Mouse (Mus musculus) 3134 (cell line): ENCODE results near the gene Snd1.

ENCODE experiments used
- DNase-seq: peaks from one replicate; pipeline ENCODE4 v3.0.0-alpha.2; 2011; ENCODE audit warnings: low spot score; ENCODE audit not compliant: insufficient read length; ENCODE audit errors: extremely low read depth

Snd1 gene

DNA sequence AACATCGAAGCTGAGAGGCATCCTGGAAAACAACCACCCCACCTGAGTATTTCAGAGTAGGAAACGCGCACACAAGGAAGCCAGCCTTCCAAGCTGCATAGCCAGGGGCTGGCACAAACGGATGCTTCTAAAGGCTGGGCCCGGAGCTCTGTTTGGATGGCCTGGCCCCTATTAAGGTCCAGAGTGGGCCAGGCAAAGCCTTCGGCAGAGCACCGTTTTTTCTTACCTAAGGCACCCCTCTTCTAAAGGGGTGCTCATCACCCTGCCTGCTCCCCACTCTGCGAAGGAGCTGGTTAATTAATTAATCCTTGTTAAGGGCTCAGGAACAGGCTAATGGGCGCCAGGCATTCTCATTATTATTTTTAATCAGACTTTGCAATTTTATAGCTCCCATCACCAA, 456.3 kb downstream of the Snd1 start:
- no peak for DNase-seq

DNA sequence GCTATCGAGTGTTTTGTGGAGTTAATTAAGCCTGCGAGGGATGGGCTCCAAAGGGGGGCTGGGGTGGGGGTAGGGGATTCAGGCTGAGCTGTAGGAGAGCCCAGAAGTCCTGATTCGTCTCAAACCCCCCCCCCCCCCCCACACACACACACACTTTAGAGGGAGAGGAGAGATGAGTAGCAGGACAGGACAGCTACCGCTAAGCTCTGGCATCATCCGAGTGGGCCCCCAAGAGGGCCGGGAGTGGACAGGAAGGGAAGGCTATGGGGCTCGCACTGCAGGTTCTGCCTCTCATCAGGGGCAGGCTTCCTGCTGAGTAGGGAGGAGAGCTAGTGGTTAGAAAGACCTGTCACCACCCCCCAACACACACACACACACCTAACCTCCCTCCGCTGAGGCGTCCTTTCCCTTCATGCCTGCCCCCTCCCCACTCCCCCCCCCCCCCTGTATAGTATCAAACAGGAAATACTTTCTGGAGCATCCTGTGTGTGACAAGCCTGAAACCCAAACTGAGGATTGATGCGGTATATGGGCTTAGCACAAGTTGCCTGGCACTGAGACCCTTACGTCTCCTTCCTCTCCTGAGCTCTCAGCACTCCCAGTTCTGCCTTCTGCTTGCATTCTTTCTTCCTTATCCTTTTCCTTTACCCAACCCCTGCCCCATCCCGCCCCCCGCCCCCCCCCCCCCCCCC, 456.8 kb downstream of the Snd1 start:
- DNase-seq = no peak

DNA sequence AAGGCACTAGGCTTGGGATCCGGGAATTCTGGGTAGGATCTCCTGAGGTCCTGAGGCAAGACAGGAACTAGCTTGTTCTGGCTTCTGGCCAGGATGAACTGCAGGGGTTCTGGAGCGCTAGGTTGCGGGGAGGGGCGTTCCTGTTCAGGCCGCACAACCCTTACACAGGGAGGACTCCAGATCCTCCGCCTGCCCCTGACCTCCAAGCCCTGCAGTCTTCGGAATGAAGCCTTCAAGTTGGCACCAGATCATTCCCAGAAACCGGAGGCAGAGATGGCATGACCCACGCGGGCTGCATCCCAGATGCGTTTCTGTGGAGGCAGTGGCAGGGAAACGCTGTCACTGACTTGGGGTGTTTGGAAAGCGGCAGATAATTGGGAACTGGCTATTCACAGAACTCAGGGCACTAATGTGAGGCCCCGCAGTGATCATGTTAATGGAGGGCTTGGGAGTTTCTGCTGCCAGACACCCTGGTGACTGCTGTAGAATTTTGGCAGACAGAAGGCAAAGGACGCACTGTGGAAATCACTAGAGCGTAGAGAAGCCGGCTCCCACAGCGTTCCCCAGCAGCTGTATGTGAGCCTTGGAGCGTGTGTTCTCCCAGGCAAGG, 457.5 kb downstream of the Snd1 start:
- no peak for DNase-seq

DNA sequence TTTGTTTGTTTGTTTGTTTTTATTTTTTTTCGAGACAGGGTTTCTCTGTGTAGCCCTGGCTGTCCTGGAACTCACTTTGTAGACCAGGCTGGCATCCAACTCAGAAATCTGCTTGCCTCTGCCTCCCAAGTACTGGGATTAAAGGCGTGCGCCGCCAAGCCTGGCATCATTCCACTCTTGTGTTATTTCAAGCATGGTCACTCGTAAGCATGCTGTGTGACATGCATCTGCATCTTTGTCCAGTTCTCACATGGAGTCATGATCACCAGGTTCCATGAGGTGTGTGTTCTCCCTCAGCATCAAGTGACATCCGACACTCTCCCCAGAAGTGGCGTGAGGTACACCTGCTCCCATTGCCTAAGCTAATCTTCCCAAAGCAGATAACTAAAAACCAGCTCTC, 460.8 kb downstream of the Snd1 start:
- DNase-seq = no peak

DNA sequence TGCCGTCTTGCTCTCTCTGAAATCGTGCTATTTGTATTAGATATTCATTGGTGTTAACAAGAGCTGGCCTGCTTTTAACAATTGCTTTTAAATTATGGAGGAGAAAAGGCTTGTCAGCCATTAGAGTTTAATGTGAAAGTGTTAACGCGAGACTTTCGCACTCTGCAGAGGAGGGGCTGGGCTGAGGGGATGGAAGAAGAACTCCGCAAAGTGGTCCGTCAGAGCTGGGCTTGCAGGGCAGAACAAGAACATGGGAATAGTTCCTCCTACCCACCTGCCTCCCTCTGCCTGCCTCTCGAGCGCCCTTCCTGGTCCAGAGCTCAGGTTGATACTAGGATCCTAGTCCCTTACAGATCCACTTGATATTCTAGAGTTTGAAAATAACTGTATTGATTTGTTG, 472.3 kb downstream of the Snd1 start:
- DNase-seq = no peak

DNA sequence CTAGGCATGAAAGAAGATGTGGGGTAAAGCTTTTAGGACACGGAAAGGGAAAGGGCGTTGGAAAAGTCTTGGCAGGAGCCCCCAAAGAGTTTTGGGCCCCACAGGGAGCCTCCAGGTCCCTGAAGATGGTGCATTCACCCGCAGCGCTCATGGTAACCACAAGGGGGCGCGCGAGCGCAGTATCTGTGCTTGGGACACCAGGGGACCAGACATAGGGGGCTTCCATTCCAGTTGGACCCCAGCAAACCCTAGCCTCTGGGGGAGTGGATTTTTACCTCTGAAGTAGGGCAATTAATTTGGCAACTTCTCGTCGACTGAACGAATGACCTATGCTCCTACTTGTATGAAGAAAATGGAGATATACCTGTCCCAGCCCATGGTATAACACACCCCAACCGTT, 474.3 kb downstream of the Snd1 start:
- DNase-seq = peak; percentile 34

DNA sequence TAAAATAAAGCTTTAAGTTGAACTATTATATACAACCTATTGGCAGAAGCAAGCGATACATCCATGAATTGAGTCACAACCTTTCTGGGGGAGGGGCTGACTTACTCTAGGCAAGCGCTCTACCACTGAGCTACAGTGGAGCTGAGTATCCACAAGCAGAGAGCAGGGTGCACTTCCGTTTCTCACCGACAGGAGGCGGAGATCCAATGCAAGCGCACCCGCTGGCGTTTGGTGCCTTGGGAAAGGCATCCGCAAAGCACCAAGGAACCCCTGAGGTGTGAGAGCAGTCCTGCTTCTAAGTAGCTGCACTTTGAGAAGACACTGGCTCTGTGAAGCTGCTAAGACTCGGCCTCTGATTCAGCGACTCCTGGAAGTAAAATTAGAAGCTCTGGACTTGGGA, 480.6 kb downstream of the Snd1 start:
- DNase-seq = peak; percentile 21

DNA sequence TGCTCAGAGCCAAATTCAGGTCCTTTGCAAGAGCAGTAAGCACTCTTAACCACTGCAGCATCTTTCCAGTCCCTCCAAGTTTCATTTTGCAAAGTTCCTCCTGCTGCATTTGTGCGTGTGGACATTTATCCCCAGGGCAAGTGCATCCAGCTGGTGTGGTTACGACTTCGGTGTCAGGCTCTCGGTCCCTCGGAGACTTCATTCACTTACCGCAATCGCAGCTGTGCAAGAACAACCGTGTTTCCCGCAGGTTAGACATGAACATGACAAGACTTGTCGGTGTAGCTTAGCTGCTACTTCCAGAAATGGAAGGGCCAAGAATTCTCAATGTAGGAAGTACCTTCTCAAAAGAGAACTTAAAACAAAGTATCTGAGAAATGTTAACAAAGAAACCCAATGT, 482.5 kb downstream of the Snd1 start:
- no peak for DNase-seq

DNA sequence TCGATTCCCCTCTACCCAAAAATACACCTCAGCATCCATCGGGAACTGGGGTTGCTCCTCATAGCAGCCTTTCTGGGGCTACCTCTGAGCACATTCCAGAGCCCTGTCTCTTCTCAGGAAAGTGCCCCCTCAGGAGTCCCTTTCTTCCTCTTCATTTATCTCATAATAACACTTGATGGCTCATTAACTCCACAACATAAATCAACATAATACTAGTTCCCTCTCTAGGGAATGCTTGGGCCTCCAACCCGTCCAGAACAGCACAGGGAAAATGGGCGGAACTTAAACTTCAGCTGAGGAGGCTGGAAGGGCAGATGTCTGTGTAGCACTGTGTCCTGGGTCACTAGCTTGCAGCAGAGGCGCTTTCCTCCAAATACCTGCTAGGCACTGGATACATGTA, 488.2 kb downstream of the Snd1 start:
- DNase-seq = no peak

DNA sequence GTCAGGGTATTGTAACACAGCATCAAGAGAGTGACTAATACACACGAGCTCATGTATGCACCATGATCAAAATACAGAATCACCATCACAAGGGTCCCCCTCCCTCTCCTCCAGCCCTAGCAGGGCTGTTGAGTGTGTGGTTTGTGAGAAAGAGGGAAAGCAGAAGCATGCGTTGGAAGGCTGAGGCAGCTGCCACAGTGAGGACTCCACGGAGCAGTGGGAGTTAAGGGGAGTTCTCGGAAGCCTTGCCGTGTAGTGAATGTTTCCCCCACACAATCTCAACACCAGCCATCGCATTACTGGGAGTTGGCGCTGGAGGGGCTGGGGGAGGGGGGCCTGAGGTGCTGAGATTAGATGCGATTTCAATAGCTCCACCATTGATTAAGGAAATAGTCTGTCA, 490.3 kb downstream of the Snd1 start:
- DNase-seq = no peak

DNA sequence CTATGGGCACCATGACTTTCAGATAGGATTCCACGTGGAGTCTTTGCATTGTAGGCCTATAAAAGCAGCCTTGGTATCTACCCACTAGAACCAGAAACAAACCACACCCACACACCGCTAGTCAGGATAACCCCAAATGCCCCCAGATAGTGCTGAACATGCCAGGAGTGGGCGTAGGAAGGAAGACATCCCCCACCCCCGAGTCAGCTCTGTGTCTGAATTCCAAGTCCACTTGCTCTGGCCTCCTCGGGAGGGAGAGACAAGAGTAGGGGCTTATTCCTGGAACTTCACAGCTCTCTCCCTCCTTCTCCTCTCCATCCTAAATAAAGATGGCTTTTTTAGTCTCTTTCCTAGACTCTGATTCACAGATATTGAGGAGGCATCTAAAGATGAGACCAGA, 494.7 kb downstream of the Snd1 start:
- no peak for DNase-seq

DNA sequence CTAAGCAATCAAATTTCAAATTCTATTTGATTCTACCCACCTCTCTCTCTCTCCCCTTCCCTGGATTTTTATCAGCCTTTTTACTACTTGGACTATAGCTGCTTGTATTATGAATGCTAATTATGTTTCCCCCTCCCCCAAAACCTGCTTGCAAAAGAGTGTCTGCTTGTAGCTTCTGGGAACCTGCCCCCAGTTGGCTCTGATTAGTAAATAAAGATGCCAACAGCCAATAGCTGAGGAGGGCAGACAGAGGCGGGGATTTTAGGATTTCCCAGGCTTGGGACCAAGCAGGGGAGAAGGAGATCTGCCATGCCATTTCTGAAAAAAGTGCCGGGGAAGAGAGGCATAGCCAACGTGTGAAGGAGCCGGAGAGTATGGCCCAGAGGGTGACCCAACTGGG, 495.8 kb downstream of the Snd1 start:
- no peak for DNase-seq

DNA sequence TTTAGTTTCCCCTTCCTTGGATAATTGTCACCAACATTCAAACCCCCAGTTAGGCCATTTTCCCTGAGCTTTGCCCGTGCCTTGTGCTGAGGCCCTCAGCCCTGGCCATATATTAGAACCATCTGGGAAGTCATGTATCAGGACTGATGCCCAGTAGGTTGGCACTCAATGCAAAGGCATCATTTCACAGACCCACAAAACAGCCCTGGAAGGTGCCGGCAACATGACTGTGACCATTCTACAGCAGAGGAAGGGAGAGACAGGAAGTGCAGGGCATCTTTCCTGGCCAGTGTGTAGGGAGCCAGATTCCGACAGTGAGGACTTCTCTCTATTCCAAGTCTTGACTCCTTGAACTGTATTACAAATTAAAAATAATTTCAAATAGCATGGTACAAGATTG, 499.6 kb downstream of the Snd1 start:
- DNase-seq = no peak

DNA sequence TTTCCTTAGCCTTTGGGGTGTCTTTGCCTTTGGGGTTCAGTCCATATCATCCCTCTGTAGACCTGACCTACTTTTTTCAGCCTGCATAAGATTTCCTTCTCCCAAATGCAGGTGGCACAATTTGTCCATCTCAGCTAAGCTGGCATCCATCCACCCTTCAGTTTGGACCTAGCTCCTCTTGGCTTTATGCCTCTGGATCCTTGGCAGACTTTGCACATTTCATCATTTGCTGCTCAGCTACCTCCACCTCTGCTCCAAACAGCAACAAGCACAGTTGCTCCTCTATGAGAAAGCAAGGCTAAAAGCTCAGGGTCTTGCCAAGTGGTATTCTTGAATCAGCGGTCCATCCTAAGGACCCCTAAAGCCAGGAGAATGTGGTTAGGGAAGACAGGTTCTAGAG, 500.2 kb downstream of the Snd1 start:
- DNase-seq = no peak

DNA sequence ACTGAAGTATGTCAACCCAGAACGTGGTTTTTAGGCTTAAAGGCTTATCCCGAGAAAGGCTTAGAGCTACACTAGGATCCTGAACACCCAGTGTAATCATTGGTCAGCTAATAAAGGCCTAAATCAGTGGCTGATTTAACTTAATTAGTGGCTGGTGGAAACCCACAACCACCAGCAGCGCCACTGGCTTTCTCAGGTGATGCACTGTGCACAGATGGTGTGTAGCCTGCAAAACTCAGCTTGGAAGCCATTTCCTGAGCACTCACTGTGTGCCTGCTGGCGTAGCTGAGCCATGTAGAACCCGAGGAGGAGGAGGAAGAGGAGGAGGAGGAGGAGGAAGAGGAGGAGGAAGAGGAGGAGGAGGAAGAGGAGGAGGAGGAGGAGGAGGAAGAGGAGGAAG, 503.1 kb downstream of the Snd1 start:
- DNase-seq = no peak

DNA sequence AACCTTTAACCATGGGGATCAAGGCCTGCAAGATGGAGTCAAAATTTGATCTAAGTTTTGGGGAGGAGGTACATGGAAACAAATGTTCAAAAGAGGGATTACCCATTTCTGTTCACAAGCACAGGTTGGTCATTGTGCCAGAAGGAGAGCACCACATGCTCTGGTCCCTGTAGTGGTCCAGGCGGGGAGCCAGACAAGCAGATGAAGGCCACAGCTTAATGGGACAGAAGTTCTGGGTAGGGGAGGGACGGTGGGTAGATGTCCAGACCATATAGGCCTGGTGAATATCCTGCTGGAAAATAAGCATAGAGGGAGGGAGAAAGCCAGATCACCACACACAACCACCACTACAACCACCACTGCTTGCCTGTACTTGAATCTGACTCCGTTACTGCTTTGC, 503.9 kb downstream of the Snd1 start:
- DNase-seq = no peak

DNA sequence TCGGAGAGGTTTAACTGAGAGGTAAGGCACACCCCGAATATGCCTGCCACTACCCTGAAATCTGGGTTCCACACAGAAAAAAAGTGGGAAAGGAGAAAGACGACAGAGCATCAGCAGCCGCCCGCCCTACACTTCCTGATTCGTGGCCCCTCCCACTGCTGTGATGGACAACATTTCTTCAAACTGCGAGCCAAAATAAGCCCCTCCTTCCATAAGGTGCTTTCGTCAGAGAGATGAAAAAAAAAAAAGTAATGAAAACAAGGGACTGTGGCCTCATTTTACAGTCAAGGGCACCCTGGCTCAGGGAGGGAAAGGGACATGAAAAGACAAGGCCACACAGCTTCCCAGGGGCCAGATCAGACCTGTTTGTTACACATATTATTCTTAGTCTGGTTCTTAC, 504.6 kb downstream of the Snd1 start:
- no peak for DNase-seq

DNA sequence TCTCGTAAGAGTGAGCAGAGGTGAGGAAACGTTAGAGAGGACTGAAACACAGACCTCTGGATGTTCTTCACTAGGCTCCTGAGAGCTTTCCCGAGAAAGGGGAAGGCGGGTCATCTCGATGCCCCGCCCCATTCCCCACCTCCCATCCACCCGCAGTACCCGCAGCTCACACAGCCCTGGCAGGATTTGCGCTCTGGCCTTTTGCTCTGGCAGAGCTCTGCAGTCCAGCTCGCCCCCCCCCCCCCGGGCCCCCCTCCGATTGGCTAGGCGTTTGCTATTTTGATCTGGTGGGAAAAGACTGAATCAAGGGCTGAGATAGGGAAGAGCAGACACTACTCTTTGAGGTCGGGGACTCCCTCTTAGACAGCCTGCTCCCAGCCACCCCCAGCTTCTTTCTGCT, 505.3 kb downstream of the Snd1 start:
- DNase-seq = no peak

DNA sequence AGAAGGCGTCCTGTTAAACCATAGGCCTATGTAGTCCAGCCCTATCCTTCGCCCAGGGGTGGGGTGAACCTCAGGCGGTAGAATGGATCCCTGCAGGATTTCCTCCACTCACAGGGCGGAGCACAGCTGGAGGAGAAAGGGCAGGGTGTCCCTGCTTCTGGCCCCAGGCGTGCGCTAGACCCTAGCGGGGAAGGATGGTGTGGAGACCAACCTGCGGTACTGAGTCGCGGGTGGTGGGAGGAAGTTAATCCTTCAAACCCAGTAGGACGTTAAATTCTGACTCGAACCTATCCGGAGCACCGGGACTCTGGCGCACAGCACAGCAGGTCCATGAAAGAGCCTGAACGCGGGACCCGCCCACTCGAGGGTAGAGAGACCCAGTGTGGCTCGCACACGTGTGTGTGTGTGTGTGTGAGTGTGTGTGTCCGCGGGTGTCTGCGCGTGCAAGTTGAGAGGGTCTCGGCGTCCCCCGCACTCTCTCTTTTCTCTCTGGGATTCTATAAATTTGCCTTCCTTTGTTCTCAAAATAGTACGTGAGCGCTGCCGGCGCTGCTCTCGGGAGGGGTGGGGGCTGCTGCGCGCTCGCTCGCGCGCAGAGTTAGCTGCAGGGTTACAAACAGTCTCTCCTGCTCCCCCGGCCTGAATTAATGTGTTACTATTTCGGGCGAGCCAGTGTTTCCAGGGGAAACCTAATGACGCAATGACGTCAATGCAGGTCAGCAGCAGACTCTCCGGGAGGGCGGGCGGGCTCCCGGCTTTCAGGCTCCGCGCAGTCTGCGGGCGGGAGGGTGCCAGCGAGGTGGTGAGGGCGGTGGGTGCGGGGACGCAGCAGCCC, 506.0 kb downstream of the Snd1 start:
- no peak for DNase-seq

DNA sequence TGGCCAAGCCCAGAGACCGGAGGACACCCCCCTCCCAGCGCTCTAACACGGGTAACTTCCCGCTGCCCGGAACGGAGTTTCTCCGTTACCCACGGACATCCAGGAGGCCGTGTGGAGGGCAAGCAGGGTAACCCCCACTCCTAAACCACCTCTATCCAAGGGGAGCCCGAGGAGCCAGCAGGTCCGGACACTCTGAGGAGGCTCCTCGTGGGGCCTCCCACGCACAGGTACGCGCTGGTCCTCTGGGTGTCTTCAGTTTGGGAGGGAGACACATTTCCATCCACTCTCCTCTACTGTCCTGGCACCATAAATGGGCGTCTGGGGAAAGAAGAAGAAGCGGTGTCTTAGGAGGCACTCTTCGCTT, 506.6 kb downstream of the Snd1 start:
- no peak for DNase-seq

DNA sequence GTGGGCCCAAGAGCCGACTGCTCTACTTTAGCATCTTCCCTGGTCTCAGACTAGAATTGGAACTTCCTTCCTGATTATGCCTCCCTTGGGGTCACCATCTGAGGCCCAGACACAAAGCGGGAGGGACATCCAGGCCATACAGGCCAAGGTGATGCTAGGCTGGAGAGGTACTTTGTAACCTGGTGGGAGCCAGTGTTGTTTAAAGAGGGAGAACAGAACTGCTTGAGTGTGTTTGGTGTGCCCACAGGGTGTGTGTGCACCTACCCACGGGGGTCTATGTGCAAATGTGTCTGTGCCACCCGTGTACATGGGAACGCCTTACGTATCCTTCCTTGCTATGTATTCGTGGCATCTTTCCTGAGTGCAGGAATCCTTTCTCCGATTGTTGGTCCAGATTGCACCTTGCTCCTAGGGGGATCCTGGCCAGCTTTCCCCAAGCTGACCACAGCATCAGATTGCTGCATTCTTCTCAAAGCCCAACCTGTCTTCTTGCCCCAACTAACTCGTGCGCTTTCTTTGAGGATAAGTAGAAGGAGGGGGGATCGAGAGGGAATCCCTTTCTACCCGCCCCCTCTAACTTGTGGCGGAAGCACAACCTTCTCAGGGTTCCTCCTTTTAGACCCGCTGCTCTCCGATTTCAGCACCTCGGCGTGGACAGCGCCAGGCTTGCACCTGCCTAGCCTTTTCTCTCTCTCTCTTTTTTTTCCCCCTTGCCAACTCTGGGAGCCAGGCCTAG, 507.2 kb downstream of the Snd1 start:
- no peak for DNase-seq
